Mouse (Mus musculus) midbrain, embryonic 12.5 days (tissue): ENCODE measurements around the gene Ddah1. TPM values are rescaled to one million over a fixed set of nuclear protein-coding genes. Genes with fewer than 3 reads are reported as not detected.
A peak's percentile ranks its signal among the peaks of the same experiment; 100 is the strongest.

Experiments
- ATAC-seq: fragments of 200-750 bp; cut with Nextera tagmentation; 2 replicates; pipeline ENCODE4 v1.8.0; 2017; ENCODE audit warnings: low read depth, moderate TSS enrichment, moderate library complexity; ENCODE audit not compliant: low FRiP score
- H3K27ac ChIP-seq: fragments of 300-500 bp; sonication (generic); replicated peaks from 2 replicates; pipeline ENCODE4 v1.5.1; 2016; ENCODE audit warnings: mild to moderate bottlenecking
- H3K27me3 ChIP-seq: fragments of 300-500 bp; sonication (generic); 2 replicates; pipeline ENCODE4 v1.6.1; 2016; ENCODE audit warnings: mild to moderate bottlenecking
- H3K36me3 ChIP-seq: fragments of 300-500 bp; sonication (generic); 2 replicates; pipeline ENCODE4 v1.6.1; 2016
- H3K4me1 ChIP-seq: fragments of 300-500 bp; sonication (generic); 2 replicates; pipeline ENCODE4 v1.6.1; 2016
- H3K4me2 ChIP-seq: fragments of 300-500 bp; sonication (generic); replicated peaks from 2 replicates; pipeline ENCODE4 v1.6.1; 2016; ENCODE audit warnings: mild to moderate bottlenecking, moderate library complexity
- H3K4me3 ChIP-seq: fragments of 300-500 bp; sonication (generic); 2 replicates; pipeline ENCODE4 v1.5.1; 2016; ENCODE audit warnings: mild to moderate bottlenecking
- H3K9ac ChIP-seq: fragments of 300-500 bp; sonication (generic); replicated peaks from 2 replicates; pipeline ENCODE4 v1.6.1; 2016; ENCODE audit warnings: mild to moderate bottlenecking, moderate library complexity
- H3K9me3 ChIP-seq: fragments of 300-500 bp; sonication (generic); 2 replicates; pipeline ENCODE4 v1.6.1; 2016; ENCODE audit warnings: mild to moderate bottlenecking
- WGBS: fragments of 180-500 bp; shearing (Covaris S2); methylation state at CpG from one replicate; pipeline ENCODE4 v1.1.7; 2016; 5-methylcytosine and 5-hydroxymethylcytosine counted together
- polyA plus RNA-seq: library from polyadenylated mRNA; unstranded; fragments of >200 nt; fragmentation: Nextera tagmentation; extraction: Ambion mirVana; gene quantifications from 2 replicates; pipeline ENCODE4 v1.2.1, GENCODE M21; 2016

Ddah1 gene
- polyA plus RNA-seq, 1 experiment from 2014 or later: 38.2 TPM

- H3K4me3 ChIP-seq: peak overlapping the region; percentile 85
- 1% methylated on average over 53 of the region's 58 CpGs for WGBS
- peak overlapping the region; percentile 86 for H3K9ac ChIP-seq
- peak overlapping the region; percentile 73 for H3K4me2 ChIP-seq
- peak overlapping the region; percentile 95 for H3K27ac ChIP-seq
- H3K4me1 ChIP-seq: peaks cover 10% of the 10 kb centered on the region
- peak; percentile 100 for ATAC-seq
- 0 out of 2 replicates have a peak, but pooled peaks cover 4% of the 10 kb centered on the region for H3K36me3 ChIP-seq
- H3K9me3 ChIP-seq: no peaks in the 10 kb centered on the region
- no peaks in the 10 kb centered on the region; the same call in 1 of the 2 replicates for H3K27me3 ChIP-seq
Observed at GRCm38 (mm10) chr3:145923874-145924577, 165.6 kb downstream of the Ddah1 start.

- Histone ChIP-seq H3K9me3 (no peaks in the 10 kb centered on the region), H3K27ac (peak overlapping the region; percentile 95), H3K27me3 (no peaks in the 10 kb centered on the region; the same call in 1 of the 2 replicates), H3K4me3 (peak overlapping the region; percentile 85), H3K36me3 (0 out of 2 replicates have a peak, but pooled peaks cover 4% of the 10 kb centered on the region), H3K9ac (peak overlapping the region; percentile 86), H3K4me1 (peaks cover 13% of the 10 kb centered on the region), H3K4me2 (peak overlapping the region; percentile 73)
- 5% methylated on average over 39 of the region's 39 CpGs for WGBS
- ATAC-seq: peak; percentile 8
Observed at GRCm38 (mm10) chr3:145924649-145925337, 166.3 kb downstream of the Ddah1 start.

- 68% methylated on average over 5 of the region's 5 CpGs for WGBS
- Histone ChIP-seq H3K4me2 (peak overlapping the region; percentile 73), H3K9me3 (no peaks in the 10 kb centered on the region), H3K36me3 (peaks cover 7% of the 10 kb centered on the region; the same call in 1 of the 2 replicates), H3K9ac (peak overlapping the region; percentile 86; the same call in 1 of the 2 replicates), H3K27me3 (no peaks in the 10 kb centered on the region; the same call in 1 of the 2 replicates), H3K4me1 (peaks cover 13% of the 10 kb centered on the region), H3K4me3 (peak overlapping the region; percentile 85), H3K27ac (no peak overlapping the region)
- no peak for ATAC-seq
Observed at GRCm38 (mm10) chr3:145925506-145925905, 167.0 kb downstream of the Ddah1 start.

GRCm38 (mm10) chr3:145929525-145930400, 171.3 kb downstream of the Ddah1 start:
- Histone ChIP-seq H3K27me3 (no peaks in the 10 kb centered on the region), H3K27ac (no peak overlapping the region), H3K4me3 (no peak overlapping the region), H3K9ac (no peak overlapping the region), H3K9me3 (no peaks in the 10 kb centered on the region), H3K36me3 (peaks cover 34% of the 10 kb centered on the region), H3K4me1 (peaks cover 13% of the 10 kb centered on the region), H3K4me2 (no peak overlapping the region)
- no peak for ATAC-seq
- WGBS: 76% methylated on average over 7 of the region's 7 CpGs

DNA sequence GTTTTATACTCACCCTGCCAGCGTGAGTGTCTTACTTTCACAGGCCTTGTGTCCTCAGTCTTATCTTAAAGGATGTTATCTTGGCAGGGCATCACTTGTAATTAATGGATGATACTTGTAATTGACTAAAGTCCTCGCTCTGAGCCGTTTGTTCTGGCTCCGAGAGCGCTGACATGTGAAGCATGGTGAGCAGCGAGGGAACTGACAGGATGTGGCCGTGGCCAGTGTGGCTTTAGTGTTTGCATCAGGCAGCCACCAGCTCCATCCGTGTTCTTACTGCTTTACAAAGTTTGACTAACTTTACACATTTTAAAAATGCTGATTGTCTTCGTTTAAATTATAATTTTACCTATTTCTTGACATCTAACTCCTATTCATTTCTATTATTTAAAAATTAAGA, 175.4 kb downstream of the Ddah1 start:
- H3K4me2 ChIP-seq: no peak overlapping the region
- ATAC-seq: no peak
- no peak overlapping the region for H3K27ac ChIP-seq
- H3K27me3 ChIP-seq: no peaks in the 10 kb centered on the region
- H3K9me3 ChIP-seq: no peaks in the 10 kb centered on the region
- H3K36me3 ChIP-seq: peaks cover 30% of the 10 kb centered on the region
- WGBS: 93% methylated on average over 9 of the region's 9 CpGs
- peaks cover 9% of the 10 kb centered on the region for H3K4me1 ChIP-seq
- H3K4me3 ChIP-seq: no peak overlapping the region
- H3K9ac ChIP-seq: no peak overlapping the region

DNA sequence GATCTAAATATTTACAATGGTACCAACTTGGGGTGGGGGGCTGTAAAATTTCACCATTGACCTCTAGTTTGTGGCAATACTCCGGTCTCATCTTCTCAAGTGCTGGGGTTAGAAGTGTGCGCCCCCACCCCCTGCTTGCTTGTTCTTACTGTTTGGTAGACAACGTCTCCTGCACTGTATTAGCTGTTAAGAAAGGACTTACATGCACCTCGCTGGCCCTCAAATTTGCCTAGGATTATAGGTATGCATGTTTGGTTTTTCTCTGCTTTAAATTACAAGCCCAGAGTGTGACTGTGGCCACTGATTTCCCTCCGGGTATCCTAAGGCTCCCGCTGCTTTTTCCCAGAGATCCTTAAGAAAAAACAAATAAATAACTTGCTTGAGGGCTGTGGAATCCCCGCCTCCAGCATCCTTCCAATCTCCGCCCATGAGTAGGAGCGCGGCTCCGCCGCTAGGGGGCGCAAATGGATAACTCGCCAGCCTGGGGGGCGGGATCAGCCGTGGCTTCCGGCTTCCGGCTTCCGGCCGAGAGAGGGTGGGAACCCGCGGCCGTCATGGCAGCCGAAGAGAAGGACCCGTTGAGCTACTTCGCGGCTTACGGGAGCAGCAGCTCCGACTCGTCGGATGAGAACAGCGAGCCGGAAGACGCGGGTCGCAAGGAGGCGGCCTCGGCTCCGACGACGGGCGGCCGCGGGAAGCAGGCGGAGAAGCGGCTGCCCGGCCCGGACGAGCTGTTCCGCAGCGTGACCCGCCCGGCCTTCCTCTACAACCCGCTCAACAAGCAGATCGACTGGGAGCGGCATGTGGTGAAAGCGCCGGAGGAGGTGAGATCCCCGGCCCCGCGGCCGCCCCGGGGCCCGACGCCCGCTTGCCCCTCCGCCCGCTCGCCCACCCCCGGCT, 179.3 kb downstream of the Ddah1 start, which contains the start of gene 2410004B18Rik:
TSS of gene 2410004B18Rik (plus strand) at position 510 of the 900 bp plus-strand sequence.
- Histone ChIP-seq H3K27me3 (no peaks in the 10 kb centered on the region), H3K4me1 (peaks cover 19% of the 10 kb centered on the region), H3K27ac (peak within 1 kb of the TSS; percentile 73), H3K4me2 (peak within 1 kb of the TSS; percentile 66), H3K4me3 (peak within 1 kb of the TSS; percentile 93), H3K36me3 (peaks cover 17% of the 10 kb centered on the region), H3K9ac (peak within 1 kb of the TSS; percentile 93), H3K9me3 (no peaks in the 10 kb centered on the region)
- peak; percentile 95 for ATAC-seq
- WGBS: 3% methylated on average over 48 of the region's 70 CpGs

GRCm38 (mm10) chr3:145938405-145939349, 180.2 kb downstream of the Ddah1 start:
- H3K4me1 ChIP-seq: peaks cover 21% of the 10 kb centered on the region
- H3K9me3 ChIP-seq: no peaks in the 10 kb centered on the region
- H3K4me2 ChIP-seq: peak overlapping the region; percentile 66
- H3K4me3 ChIP-seq: peak overlapping the region; percentile 93
- H3K27me3 ChIP-seq: no peaks in the 10 kb centered on the region
- peak overlapping the region; percentile 73 for H3K27ac ChIP-seq
- H3K36me3 ChIP-seq: peaks cover 19% of the 10 kb centered on the region
- peak overlapping the region; percentile 93 for H3K9ac ChIP-seq
- WGBS: 20% methylated on average over 50 of the region's 50 CpGs
- peak; percentile 8; the same call in 1 of the 2 replicates for ATAC-seq

- H3K27me3 ChIP-seq: no peaks in the 10 kb centered on the region
- peaks cover 21% of the 10 kb centered on the region for H3K4me1 ChIP-seq
- H3K4me2 ChIP-seq: peak overlapping the region; percentile 66
- H3K4me3 ChIP-seq: peak overlapping the region; percentile 93; the same call in 1 of the 2 replicates
- H3K36me3 ChIP-seq: peaks cover 26% of the 10 kb centered on the region
- H3K27ac ChIP-seq: no peak overlapping the region
- no peaks in the 10 kb centered on the region for H3K9me3 ChIP-seq
- WGBS: 83% methylated on average over 12 of the region's 12 CpGs
- ATAC-seq: no peak
- H3K9ac ChIP-seq: peak overlapping the region; percentile 39; the same call in 1 of the 2 replicates
Observed at GRCm38 (mm10) chr3:145939402-145939801, 180.9 kb downstream of the Ddah1 start.

DNA sequence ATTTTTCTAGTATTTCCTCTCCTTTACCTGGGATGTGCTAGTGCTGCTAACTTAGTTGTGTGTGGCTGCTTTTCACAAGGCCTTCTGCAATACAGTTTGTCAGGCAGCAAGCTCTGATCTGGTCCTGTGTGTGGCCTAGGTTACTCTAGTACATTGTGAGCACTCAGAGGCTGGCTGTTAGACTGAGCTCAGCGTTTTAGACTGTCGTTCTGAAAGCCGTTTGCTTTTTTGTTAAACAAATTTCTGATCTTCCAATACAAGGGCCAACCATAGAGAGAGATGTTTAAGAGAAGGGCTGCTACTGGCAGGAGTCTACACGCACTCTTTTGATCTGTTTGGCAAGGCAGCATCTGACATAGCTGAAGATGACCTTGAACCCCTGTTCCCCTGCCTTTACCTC, 181.5 kb downstream of the Ddah1 start:
- peak overlapping the region; percentile 39; the same call in 1 of the 2 replicates for H3K9ac ChIP-seq
- ATAC-seq: no peak

DNA sequence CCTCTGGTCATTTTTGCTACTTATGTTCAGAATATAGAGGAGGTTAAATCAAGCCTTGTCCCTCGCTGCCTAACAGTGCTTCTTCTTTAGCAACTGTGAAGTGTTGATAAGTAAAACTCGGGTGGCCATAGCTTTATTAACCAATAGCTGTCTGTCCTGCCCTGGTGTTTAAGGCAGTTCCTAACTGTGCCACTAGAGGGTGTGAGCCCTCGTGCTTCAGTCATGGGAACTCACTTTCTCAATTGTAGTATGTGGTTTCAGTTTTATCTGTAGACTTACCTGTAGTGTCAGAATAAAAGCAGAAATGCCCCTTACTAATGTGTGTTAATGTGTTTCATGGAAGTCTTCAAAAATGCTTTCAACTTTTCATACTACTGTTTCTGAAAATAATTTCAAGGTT, 183.5 kb downstream of the Ddah1 start:
- no peak for ATAC-seq
- Histone ChIP-seq H3K4me3 (no peak overlapping the region), H3K9me3 (no peaks in the 10 kb centered on the region), H3K27me3 (no peaks in the 10 kb centered on the region), H3K4me1 (peaks cover 23% of the 10 kb centered on the region), H3K4me2 (no peak overlapping the region), H3K27ac (no peak overlapping the region), H3K36me3 (peaks cover 37% of the 10 kb centered on the region), H3K9ac (no peak overlapping the region)
- 19% methylated on average over 3 of the region's 3 CpGs for WGBS

More for the DNA sequence above, 181.5 kb downstream of the Ddah1 start:
- Histone ChIP-seq H3K4me2 (peak overlapping the region; percentile 66; the same call in 1 of the 2 replicates), H3K4me1 (peaks cover 21% of the 10 kb centered on the region), H3K27me3 (no peaks in the 10 kb centered on the region), H3K27ac (no peak overlapping the region), H3K36me3 (peaks cover 32% of the 10 kb centered on the region), H3K4me3 (no peak overlapping the region), H3K9me3 (no peaks in the 10 kb centered on the region)
- 83% methylated on average over 4 of the region's 4 CpGs for WGBS
